In genomic region chr8:122431694-122432442, GRCm38 (mm10) we compare ENCODE assay signal across 8 mouse cellular contexts. TPM values are rescaled to one million over a fixed set of nuclear protein-coding genes. Genes with fewer than 3 reads are reported as not detected.
DNase-seq lines count a peak whose midpoint lies in the region; ATAC-seq and TF ChIP-seq lines count a peak whose summit lies in the region.

No protein-coding gene starts in this region.

- no peak for ATAC-seq in hindbrain, embryonic 13.5 days (ENCODE audit: low FRiP score)
- peak; percentile 9; the same call in 1 of the 2 replicates for ATAC-seq in liver, embryonic 11.5 days (replicated peaks; ENCODE audit: low FRiP score)
- no peak for ATAC-seq in cerebellum, adult (ENCODE audit: insufficient number of reproducible peaks, low FRiP score, low TSS enrichment)

- peak overlapping the region; percentile 65 for H3K9ac ChIP-seq in hindbrain, embryonic 13.5 days
- H3K9ac ChIP-seq in liver, embryonic 11.5 days (ENCODE audit: low read depth, low read length): peak overlapping the region; percentile 81

- peaks cover 37% of the 10 kb centered on the region for H3K36me3 ChIP-seq in hindbrain, embryonic 13.5 days
- peaks cover 14% of the 10 kb centered on the region for H3K36me3 ChIP-seq in liver, embryonic 11.5 days (ENCODE audit: control insufficient read depth, insufficient read depth, low read length)
- H3K36me3 ChIP-seq in spleen, adult 2 months (ENCODE audit: control insufficient read depth, insufficient read depth, low read length): peaks cover 8% of the 10 kb centered on the region

- H3K9me3 ChIP-seq in hindbrain, embryonic 13.5 days: no peaks in the 10 kb centered on the region; the same call in 1 of the 2 replicates
- no peaks in the 10 kb centered on the region for H3K9me3 ChIP-seq in liver, embryonic 11.5 days (ENCODE audit: control insufficient read depth, low read length)

- TF ChIP-seq CTCF in spleen, adult 2 months (IDR thresholded peaks at IDR 0.05; ENCODE audit: extremely low read depth, insufficient read depth, insufficient read length, insufficient replicate concordance): no peak

- WGBS in hindbrain, embryonic 13.5 days: 38% methylated on average over 18 of the region's 18 CpGs
- 28% methylated on average over 18 of the region's 18 CpGs for WGBS in liver, embryonic 11.5 days
- WGBS in spleen, adult 2 months: 10% methylated on average over 17 of the region's 18 CpGs

- DNase-seq in heart, adult 11 months: peak; percentile 94
- DNase-seq in heart, adult 8-10 months (ENCODE audit: low spot score): no peak
- no peak for DNase-seq in liver, embryonic 11.5 days (ENCODE audit: low spot score)
- peak in 1 of 2 experiments; percentile 33 for DNase-seq in spleen, adult 2 months (ENCODE audit: low read depth in 1 of 2, low spot score in 2 of 2)
- no peak for DNase-seq in urinary bladder, adult 2 months (ENCODE audit: low spot score)

- H3K4me3 ChIP-seq in brown adipose tissue, adult 24 weeks (ENCODE audit: insufficient read depth, low read depth, low read length): peak overlapping the region; percentile 78
- peak overlapping the region; percentile 37 for H3K4me3 ChIP-seq in hindbrain, embryonic 13.5 days
- H3K4me3 ChIP-seq in liver, embryonic 11.5 days (ENCODE audit: low read depth, low read length): peak overlapping the region; percentile 69
- H3K4me3 ChIP-seq in spleen, adult 2 months (ENCODE audit: extremely low read depth, insufficient read depth, insufficient read length): peak overlapping the region; percentile 88

- H3K4me1 ChIP-seq in brown adipose tissue, adult 24 weeks (ENCODE audit: control insufficient read depth, insufficient read depth, insufficient read length, low read length): peaks cover 7% of the 10 kb centered on the region
- H3K4me1 ChIP-seq in hindbrain, embryonic 13.5 days (replicated peaks): peaks cover 17% of the 10 kb centered on the region
- peaks cover 24% of the 10 kb centered on the region for H3K4me1 ChIP-seq in liver, embryonic 11.5 days (replicated peaks; ENCODE audit: control insufficient read depth, insufficient read depth, low read length)
- H3K4me1 ChIP-seq in spleen, adult 2 months (ENCODE audit: control insufficient read depth, insufficient read depth, insufficient read length): peaks cover 32% of the 10 kb centered on the region; the same call in 1 of the 2 replicates

- peak overlapping the region; percentile 74 for H3K27ac ChIP-seq in brown adipose tissue, adult 24 weeks (replicated peaks; ENCODE audit: low read depth, low read length)
- peak overlapping the region; percentile 3 for H3K27ac ChIP-seq in hindbrain, embryonic 13.5 days
- H3K27ac ChIP-seq in liver, embryonic 11.5 days (ENCODE audit: low read depth, low read length): peak overlapping the region; percentile 79
- peak overlapping the region; percentile 99 for H3K27ac ChIP-seq in spleen, adult 2 months (ENCODE audit: insufficient read depth, low read length)

- TF ChIP-seq POLR2A in spleen, adult 2 months (IDR thresholded peaks at IDR 0.05; ENCODE audit: low read depth, low read length): no peak

- peaks cover 19% of the 10 kb centered on the region for H3K27me3 ChIP-seq in hindbrain, embryonic 13.5 days
- H3K27me3 ChIP-seq in liver, embryonic 11.5 days (replicated peaks; ENCODE audit: control insufficient read depth, insufficient read depth, low read length): no peaks in the 10 kb centered on the region
- no peaks in the 10 kb centered on the region for H3K27me3 ChIP-seq in spleen, adult 2 months (ENCODE audit: control insufficient read depth, insufficient read depth, low read length)

- peak overlapping the region; percentile 59 for H3K4me2 ChIP-seq in hindbrain, embryonic 13.5 days
- H3K4me2 ChIP-seq in liver, embryonic 11.5 days: peak overlapping the region; percentile 97

RNA-seq across cellular contexts. Expression of gene Cyba, which starts 0.9 kb away (rescaled TPM):
- 10 to 100 TPM; 39.2 to 50.2 (median 44.5) TPM for total RNA-seq in heart, adult 8-10 months (2022)
- polyA plus RNA-seq in brown adipose tissue, adult 24 weeks (2012; ENCODE audit: insufficient read depth, insufficient read length, missing spikeins): 15.3 and 16.5 TPM in 2 replicates
- 42.7 and 46.2 TPM in 2 replicates for polyA plus RNA-seq in hindbrain, embryonic 13.5 days (2015; fragmentation: Nextera tagmentation; extraction: Ambion mirVana)
- polyA plus RNA-seq in liver, embryonic 11.5 days (2014; fragmentation: Nextera tagmentation; extraction: Ambion mirVana): 201 and 215 TPM in 2 replicates
- polyA plus RNA-seq in spleen, adult 2 months (2012; rRNA removed): 751 and 823 TPM in 2 replicates
- 115 and 130 TPM in 2 replicates for polyA plus RNA-seq in urinary bladder, adult 2 months (2012; rRNA removed)

RNA-seq across cellular contexts. Expression of gene Il17c, which starts 10.0 kb away (rescaled TPM):
- total RNA-seq in heart, adult 8-10 months (2022): not detected
- not detected in 2 replicates for polyA plus RNA-seq in brown adipose tissue, adult 24 weeks (2012; ENCODE audit: insufficient read depth, insufficient read length, missing spikeins)
- polyA plus RNA-seq in hindbrain, embryonic 13.5 days (2015; fragmentation: Nextera tagmentation; extraction: Ambion mirVana): 0.28 TPM in 1 of 2 replicates, not detected in the other
- polyA plus RNA-seq in liver, embryonic 11.5 days (2014; fragmentation: Nextera tagmentation; extraction: Ambion mirVana): not detected in 2 replicates
- 0.28 TPM in 1 of 2 replicates, not detected in the other for polyA plus RNA-seq in spleen, adult 2 months (2012; rRNA removed)
- not detected in 2 replicates for polyA plus RNA-seq in urinary bladder, adult 2 months (2012; rRNA removed)

RNA-seq across cellular contexts. Expression of gene Mvd, which starts 11.4 kb away (rescaled TPM):
- total RNA-seq in heart, adult 8-10 months (2022): 1 to 10 TPM; 3.9 to 5.6 (median 4.9) TPM
- 10.0 and 16.3 TPM in 2 replicates for polyA plus RNA-seq in brown adipose tissue, adult 24 weeks (2012; ENCODE audit: insufficient read depth, insufficient read length, missing spikeins)
- polyA plus RNA-seq in hindbrain, embryonic 13.5 days (2015; fragmentation: Nextera tagmentation; extraction: Ambion mirVana): 44.7 and 48.2 TPM in 2 replicates
- 36.5 and 40.6 TPM in 2 replicates for polyA plus RNA-seq in liver, embryonic 11.5 days (2014; fragmentation: Nextera tagmentation; extraction: Ambion mirVana)
- polyA plus RNA-seq in spleen, adult 2 months (2012; rRNA removed): 17.0 and 20.5 TPM in 2 replicates
- 18.0 and 26.0 TPM in 2 replicates for polyA plus RNA-seq in urinary bladder, adult 2 months (2012; rRNA removed)

RNA-seq across cellular contexts. Expression of gene Snai3, which starts 28.7 kb away (rescaled TPM):
- 10 to 100 TPM in 2 of 4 experiments, 1 to 10 TPM in 2; 2.7 to 14.4 (median 8.2) TPM for total RNA-seq in heart, adult 8-10 months (2022)
- polyA plus RNA-seq in brown adipose tissue, adult 24 weeks (2012; ENCODE audit: insufficient read depth, insufficient read length, missing spikeins): not detected in 2 replicates
- not detected in 2 replicates for polyA plus RNA-seq in hindbrain, embryonic 13.5 days (2015; fragmentation: Nextera tagmentation; extraction: Ambion mirVana)
- 0.23 and 0.29 TPM in 2 replicates for polyA plus RNA-seq in liver, embryonic 11.5 days (2014; fragmentation: Nextera tagmentation; extraction: Ambion mirVana)
- 3.9 and 6.0 TPM in 2 replicates for polyA plus RNA-seq in spleen, adult 2 months (2012; rRNA removed)
- polyA plus RNA-seq in urinary bladder, adult 2 months (2012; rRNA removed): 2.9 and 3.2 TPM in 2 replicates

RNA-seq across cellular contexts. Expression of gene Rnf166, which starts 44.0 kb away (rescaled TPM):
- total RNA-seq in heart, adult 8-10 months (2022): 10 to 100 TPM; 38.4 to 68.1 (median 57.1) TPM
- 19.0 and 28.7 TPM in 2 replicates for polyA plus RNA-seq in brown adipose tissue, adult 24 weeks (2012; ENCODE audit: insufficient read depth, insufficient read length, missing spikeins)
- 37.1 and 37.9 TPM in 2 replicates for polyA plus RNA-seq in hindbrain, embryonic 13.5 days (2015; fragmentation: Nextera tagmentation; extraction: Ambion mirVana)
- polyA plus RNA-seq in liver, embryonic 11.5 days (2014; fragmentation: Nextera tagmentation; extraction: Ambion mirVana): 24.7 and 26.8 TPM in 2 replicates
- 79.6 and 115 TPM in 2 replicates for polyA plus RNA-seq in spleen, adult 2 months (2012; rRNA removed)
- 61.1 and 64.7 TPM in 2 replicates for polyA plus RNA-seq in urinary bladder, adult 2 months (2012; rRNA removed)

Comparison
In these comparisons a context has a peak if more than half of its experiments do, and no peak if none do; other contexts are left out.
1. H3K27ac ChIP-seq: peak in every context shown above with its lines; median percentile 99 in spleen, adult 2 months; 79 in liver, embryonic 11.5 days; 74 in brown adipose tissue, adult 24 weeks; 3 in hindbrain, embryonic 13.5 days.
2. H3K4me3 ChIP-seq: peak in every context shown above with its lines; median percentile 88 in spleen, adult 2 months; 78 in brown adipose tissue, adult 24 weeks; 69 in liver, embryonic 11.5 days; 37 in hindbrain, embryonic 13.5 days.